Mouse (Mus musculus) hindbrain, embryonic 13.5 days (tissue): ENCODE data around the gene R3hcc1l. TPM values are rescaled to one million over a fixed set of nuclear protein-coding genes. Genes with fewer than 3 reads are reported as not detected.

ENCODE experiments used
- ATAC-seq: fragments of 200-750 bp; cut with Nextera tagmentation; 2 replicates; pipeline ENCODE4 v1.8.0; 2017; ENCODE audit warnings: moderate TSS enrichment; ENCODE audit not compliant: low FRiP score
- H3K27ac ChIP-seq: fragments of 300-500 bp; sonication (generic); 2 replicates; pipeline ENCODE4 v1.5.1; 2015; ENCODE audit warnings: inconsistent platforms, mild to moderate bottlenecking, moderate library complexity
- H3K27me3 ChIP-seq: fragments of 300-500 bp; sonication (generic); 2 replicates; pipeline ENCODE4 v1.6.1; 2015; ENCODE audit warnings: mild to moderate bottlenecking, inconsistent platforms
- H3K36me3 ChIP-seq: fragments of 300-500 bp; sonication (generic); 2 replicates; pipeline ENCODE4 v1.6.1; 2015; ENCODE audit warnings: mild to moderate bottlenecking, inconsistent platforms
- H3K4me1 ChIP-seq: fragments of 300-500 bp; sonication (generic); replicated peaks from 2 replicates; pipeline ENCODE4 v1.6.1; 2015; ENCODE audit warnings: inconsistent platforms
- H3K4me2 ChIP-seq: fragments of 300-500 bp; sonication (generic); 2 replicates; pipeline ENCODE4 v1.6.1; 2015; ENCODE audit warnings: inconsistent platforms, mild to moderate bottlenecking, moderate library complexity
- H3K4me3 ChIP-seq: fragments of 300-500 bp; sonication (generic); 2 replicates; pipeline ENCODE4 v1.5.1; 2015; ENCODE audit warnings: mild to moderate bottlenecking, inconsistent platforms
- H3K9ac ChIP-seq: fragments of 300-500 bp; sonication (generic); 2 replicates; pipeline ENCODE4 v1.6.1; 2015; ENCODE audit warnings: mild to moderate bottlenecking, inconsistent platforms
- H3K9me3 ChIP-seq: fragments of 300-500 bp; sonication (generic); 2 replicates; pipeline ENCODE4 v1.6.1; 2016; ENCODE audit warnings: inconsistent platforms
- WGBS: fragments of 180-500 bp; shearing (Covaris S2); methylation state at CpG from one replicate; pipeline ENCODE4 v1.1.7; 2015; 5-methylcytosine and 5-hydroxymethylcytosine counted together
- polyA plus RNA-seq: library from polyadenylated mRNA; unstranded; fragments of >200 nt; fragmentation: Nextera tagmentation; extraction: Ambion mirVana; gene quantifications from 2 replicates; pipeline ENCODE4 v1.2.1, GENCODE M21; 2015

The R3hcc1l gene
- polyA plus RNA-seq, 1 experiment from 2014 or later, result 15.8 TPM

DNA sequence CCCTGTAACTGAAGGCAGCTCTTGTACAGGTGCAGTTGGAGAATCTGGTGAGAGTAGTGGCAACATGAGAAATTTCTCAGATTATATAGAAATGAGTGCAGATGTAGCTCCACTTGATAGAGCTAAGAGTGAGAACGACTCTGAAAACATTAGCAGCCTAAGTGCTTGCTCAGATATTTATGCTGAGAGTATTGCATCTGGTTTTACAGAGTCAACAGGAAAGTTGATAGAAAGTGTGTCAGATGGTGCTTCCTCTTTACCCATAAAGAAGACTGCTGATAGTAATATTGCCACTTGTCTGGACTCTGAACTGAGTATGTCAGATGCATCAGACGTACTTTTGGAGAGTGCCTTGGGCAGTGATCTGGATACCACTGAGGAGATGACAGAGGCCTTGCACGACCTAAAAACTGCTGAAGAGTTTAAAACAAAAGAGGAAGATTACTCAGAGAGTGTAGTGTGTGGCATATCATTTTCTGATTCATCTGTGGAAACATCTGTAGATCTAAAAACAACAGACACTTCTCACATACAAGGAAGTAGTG is 45.2 kb downstream of the R3hcc1l start:
- Histone ChIP-seq H3K27ac (no peak overlapping the region), H3K9ac (no peak overlapping the region), H3K4me1 (no peaks in the 10 kb centered on the region), H3K27me3 (no peaks in the 10 kb centered on the region), H3K9me3 (no peaks in the 10 kb centered on the region), H3K4me3 (no peak overlapping the region), H3K36me3 (0 out of 2 replicates have a peak, but pooled peaks cover 5% of the 10 kb centered on the region), H3K4me2 (no peak overlapping the region)
- ATAC-seq, result no peak
- WGBS, result 93% methylated on average over 3 of the region's 3 CpGs

DNA sequence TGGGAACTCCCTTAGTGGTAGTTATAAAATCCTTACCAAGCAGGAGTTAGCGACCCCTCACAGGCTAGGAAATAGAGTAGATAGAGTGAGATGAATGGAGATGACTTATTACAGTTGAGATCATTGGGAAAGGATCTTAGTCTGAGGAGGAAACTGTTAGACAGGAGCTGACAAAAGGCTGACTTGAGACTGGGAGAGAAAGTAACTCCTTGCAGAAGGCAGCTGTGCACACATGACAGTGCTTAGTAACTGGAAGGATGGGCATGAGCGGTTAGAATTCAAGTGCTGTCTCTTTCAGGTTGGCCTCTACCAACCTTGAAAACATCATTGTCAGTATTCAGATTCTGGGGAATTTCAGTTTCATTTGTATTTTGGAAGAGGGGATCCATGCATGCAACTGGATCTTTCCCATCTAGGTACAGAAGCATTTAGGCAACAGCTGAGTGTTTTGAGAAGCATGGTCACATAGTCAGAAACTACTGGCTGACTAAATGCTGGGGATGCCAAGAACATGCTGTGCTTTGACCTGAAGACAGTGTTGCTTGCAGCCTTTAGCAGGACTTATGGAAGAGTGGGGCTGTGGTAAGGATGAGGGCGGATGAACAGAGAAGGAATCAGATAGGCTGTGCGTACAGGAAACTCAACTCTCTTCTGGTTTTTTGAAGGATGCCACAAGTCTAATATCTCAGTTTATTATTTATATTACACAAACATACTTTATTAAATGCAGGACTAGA is 47.9 kb downstream of the R3hcc1l start:
- Histone ChIP-seq H3K4me1 (peaks cover 10% of the 10 kb centered on the region; the same call in 1 of the 2 replicates), H3K9ac (no peak overlapping the region), H3K9me3 (no peaks in the 10 kb centered on the region), H3K27me3 (no peaks in the 10 kb centered on the region), H3K4me3 (no peak overlapping the region), H3K4me2 (no peak overlapping the region), H3K27ac (no peak overlapping the region), H3K36me3 (0 out of 2 replicates have a peak, but pooled peaks cover 5% of the 10 kb centered on the region)
- WGBS, result 97% methylated on average over 4 of the region's 4 CpGs
- ATAC-seq, result no peak

DNA sequence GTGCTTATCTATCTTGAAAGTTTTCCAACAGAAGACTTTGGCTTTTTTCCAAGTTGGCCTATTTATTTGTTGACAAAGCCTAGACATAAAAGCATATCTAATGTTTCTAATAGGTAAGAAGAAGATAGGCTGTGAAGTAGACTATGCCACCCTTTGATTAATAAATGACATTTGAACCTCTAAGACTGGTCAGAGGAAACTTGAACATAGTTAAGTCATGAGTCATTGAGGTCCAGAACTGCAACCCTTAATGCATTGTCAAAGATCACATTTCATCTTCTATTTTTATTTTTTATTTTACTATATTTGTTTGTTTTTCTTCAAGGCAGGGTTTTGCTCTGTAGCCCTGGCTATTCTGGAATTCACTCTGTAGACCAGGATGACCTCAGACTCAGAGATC is 48.5 kb downstream of the R3hcc1l start:
- Histone ChIP-seq H3K27me3 (no peaks in the 10 kb centered on the region), H3K27ac (no peak overlapping the region), H3K9me3 (no peaks in the 10 kb centered on the region), H3K9ac (no peak overlapping the region), H3K4me3 (no peak overlapping the region), H3K4me2 (no peak overlapping the region), H3K36me3 (0 out of 2 replicates have a peak, but pooled peaks cover 5% of the 10 kb centered on the region), H3K4me1 (peaks cover 10% of the 10 kb centered on the region; the same call in 1 of the 2 replicates)
- ATAC-seq, result no peak

DNA sequence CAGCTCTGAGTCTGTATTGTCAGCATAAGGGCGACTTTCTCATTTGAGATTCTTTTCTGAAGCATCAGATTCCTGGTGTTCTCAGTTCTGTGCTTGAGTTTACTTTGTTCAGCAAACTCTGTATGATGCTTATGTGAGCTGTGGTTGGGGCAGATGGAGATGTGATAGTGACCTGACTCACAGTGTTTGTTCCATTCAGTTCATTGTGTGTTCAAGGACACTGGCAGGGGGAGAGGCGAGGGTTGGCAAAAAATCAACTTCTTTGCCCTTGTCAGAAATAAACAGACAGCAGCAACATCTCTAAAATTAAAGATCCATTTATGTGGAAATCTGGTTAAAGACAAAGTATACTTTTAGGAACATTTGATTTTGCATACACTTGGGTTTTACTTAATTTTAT is 50.5 kb downstream of the R3hcc1l start:
- no peak overlapping the region for H3K27ac ChIP-seq
- no peak overlapping the region for H3K9ac ChIP-seq
- H3K4me1 ChIP-seq, result peaks cover 10% of the 10 kb centered on the region; the same call in 1 of the 2 replicates
- ATAC-seq, result no peak
- no peak overlapping the region for H3K4me3 ChIP-seq
- WGBS, result 74% methylated on average over 2 of the region's 2 CpGs
- no peaks in the 10 kb centered on the region for H3K27me3 ChIP-seq
- no peak overlapping the region for H3K4me2 ChIP-seq
- H3K36me3 ChIP-seq, result no peaks in the 10 kb centered on the region
- H3K9me3 ChIP-seq, result no peaks in the 10 kb centered on the region

DNA sequence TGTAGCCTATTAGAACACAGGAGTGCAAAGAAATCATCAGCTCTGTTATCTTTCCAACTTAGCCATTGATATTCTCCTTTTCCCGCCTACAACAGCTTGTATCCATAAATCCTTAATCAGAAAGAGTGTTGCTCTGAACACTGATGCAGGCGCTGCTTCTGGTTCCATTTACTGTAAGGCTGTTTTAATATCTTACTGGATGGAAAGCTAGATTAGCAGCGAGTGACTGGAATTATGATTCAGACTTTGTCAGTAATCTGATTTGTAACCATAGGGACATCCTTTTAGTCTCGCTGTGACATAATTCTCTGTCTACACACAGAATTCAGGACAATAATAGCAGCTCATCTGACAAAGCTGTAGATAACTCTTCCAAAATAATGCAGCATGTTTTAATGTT is 52.7 kb downstream of the R3hcc1l start:
- no peak for ATAC-seq
- no peak overlapping the region for H3K9ac ChIP-seq

DNA sequence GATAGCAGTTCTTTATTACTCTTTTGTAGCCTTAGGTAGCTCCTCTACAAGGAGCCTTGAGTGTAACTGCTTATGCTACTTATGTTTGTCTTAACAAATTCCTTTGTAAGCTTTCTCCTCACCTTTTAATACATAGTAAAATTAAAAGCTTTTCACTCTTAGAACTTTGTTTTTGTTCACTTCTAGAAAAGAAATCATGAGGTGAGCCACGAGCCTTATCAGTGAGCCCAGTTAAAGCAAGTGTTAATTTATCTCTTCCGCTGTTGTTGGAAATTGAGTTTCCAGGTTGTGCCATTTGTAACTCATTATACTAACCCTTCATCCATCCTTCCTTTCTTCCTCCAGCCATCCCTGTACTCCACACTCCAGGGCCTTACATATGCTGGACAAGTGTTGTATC is 56.8 kb downstream of the R3hcc1l start:
- 93% methylated on average over 2 of the region's 2 CpGs for WGBS
- Histone ChIP-seq H3K9ac (no peak overlapping the region), H3K4me2 (no peak overlapping the region), H3K27me3 (no peaks in the 10 kb centered on the region), H3K4me3 (no peak overlapping the region), H3K9me3 (no peaks in the 10 kb centered on the region), H3K4me1 (peaks cover 10% of the 10 kb centered on the region; the same call in 1 of the 2 replicates), H3K27ac (no peak overlapping the region), H3K36me3 (no peaks in the 10 kb centered on the region)
- no peak for ATAC-seq

More for the DNA sequence above, 52.7 kb downstream of the R3hcc1l start:
- H3K27me3 ChIP-seq, result no peaks in the 10 kb centered on the region
- H3K36me3 ChIP-seq, result no peaks in the 10 kb centered on the region
- H3K4me1 ChIP-seq, result peaks cover 10% of the 10 kb centered on the region; the same call in 1 of the 2 replicates
- H3K27ac ChIP-seq, result peak overlapping the region; percentile 58
- 78% methylated on average over 4 of the region's 4 CpGs for WGBS
- H3K9me3 ChIP-seq, result no peaks in the 10 kb centered on the region
- no peak overlapping the region for H3K4me3 ChIP-seq
- no peak overlapping the region for H3K4me2 ChIP-seq

DNA sequence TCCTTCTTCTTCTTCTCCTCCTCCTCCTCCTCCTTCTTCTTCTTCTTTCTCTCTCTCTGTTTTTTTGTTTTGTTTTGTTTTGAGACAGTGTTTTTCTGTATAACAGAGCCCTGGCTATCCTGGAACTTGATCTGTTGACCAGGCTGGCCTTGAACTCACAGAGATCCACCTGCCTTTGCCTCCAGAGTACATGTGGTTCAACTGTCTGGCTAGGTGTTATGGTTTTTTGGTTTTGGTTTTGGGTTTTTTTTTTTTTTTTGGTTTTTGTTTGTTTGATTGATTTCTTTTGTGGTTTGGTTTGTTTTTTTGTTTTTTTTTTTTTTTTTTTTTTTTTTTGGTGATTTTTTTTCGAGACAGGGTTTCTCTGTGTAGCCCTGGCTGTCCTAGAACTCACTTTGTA is 58.3 kb downstream of the R3hcc1l start:
- no peaks in the 10 kb centered on the region for H3K36me3 ChIP-seq
- no peak overlapping the region for H3K4me2 ChIP-seq
- H3K27me3 ChIP-seq, result no peaks in the 10 kb centered on the region
- H3K4me1 ChIP-seq, result no peaks in the 10 kb centered on the region
- H3K9me3 ChIP-seq, result no peaks in the 10 kb centered on the region
- no peak overlapping the region for H3K4me3 ChIP-seq
- H3K27ac ChIP-seq, result no peak overlapping the region
- ATAC-seq, result no peak
- WGBS, result 78% methylated on average over 1 of the region's 1 CpGs
- H3K9ac ChIP-seq, result no peak overlapping the region

DNA sequence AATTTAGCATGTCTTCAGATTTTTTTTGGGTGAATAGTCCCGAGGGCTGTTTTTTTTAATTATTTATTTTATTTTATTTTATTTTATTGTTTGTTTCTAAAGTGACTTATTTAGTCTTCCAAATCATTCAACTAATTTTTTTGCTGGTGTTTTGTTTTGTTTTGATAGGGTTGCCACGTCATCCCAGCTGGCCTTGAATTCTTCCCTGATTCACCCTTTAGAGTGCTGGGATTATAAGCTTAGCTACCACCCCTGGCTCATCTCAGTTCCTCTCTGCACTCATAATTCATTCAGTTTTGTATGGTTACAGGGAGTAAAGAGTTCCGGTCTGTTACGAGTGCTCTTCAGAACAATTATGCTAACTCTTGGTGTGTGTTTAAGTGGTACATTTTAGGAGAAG is 60.1 kb downstream of the R3hcc1l start:
- Histone ChIP-seq H3K4me2 (no peak overlapping the region), H3K4me3 (no peak overlapping the region), H3K4me1 (no peaks in the 10 kb centered on the region), H3K27me3 (no peaks in the 10 kb centered on the region), H3K27ac (no peak overlapping the region), H3K9me3 (no peaks in the 10 kb centered on the region), H3K9ac (no peak overlapping the region), H3K36me3 (peaks cover 3% of the 10 kb centered on the region)
- WGBS, result 92% methylated on average over 4 of the region's 4 CpGs
- ATAC-seq, result no peak

DNA sequence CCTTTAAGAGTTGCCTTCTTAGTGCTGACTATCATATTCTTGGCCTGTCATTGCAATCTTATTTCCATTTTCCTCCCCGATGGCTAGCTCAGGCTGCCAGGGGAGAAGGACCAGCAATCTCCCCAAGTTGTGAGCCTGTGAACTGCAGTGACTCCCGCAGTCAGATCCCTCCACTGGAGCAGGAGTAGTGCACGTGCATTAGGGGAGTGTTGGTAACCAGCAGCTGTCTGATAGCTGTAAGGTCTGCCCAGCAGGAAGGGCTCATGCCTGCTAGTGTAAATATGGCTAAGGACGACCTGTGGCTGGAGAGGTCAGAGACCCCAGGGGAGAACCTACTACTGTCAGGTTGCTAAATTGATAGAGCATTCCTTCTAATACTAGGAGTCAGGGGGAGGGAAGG is 62.1 kb downstream of the R3hcc1l start:
- Histone ChIP-seq H3K4me2 (no peak overlapping the region), H3K36me3 (peaks cover 6% of the 10 kb centered on the region), H3K9me3 (no peaks in the 10 kb centered on the region), H3K27ac (no peak overlapping the region), H3K4me1 (no peaks in the 10 kb centered on the region), H3K27me3 (no peaks in the 10 kb centered on the region), H3K4me3 (no peak overlapping the region), H3K9ac (no peak overlapping the region)
- WGBS, result 38% methylated on average over 4 of the region's 4 CpGs
- ATAC-seq, result no peak

DNA sequence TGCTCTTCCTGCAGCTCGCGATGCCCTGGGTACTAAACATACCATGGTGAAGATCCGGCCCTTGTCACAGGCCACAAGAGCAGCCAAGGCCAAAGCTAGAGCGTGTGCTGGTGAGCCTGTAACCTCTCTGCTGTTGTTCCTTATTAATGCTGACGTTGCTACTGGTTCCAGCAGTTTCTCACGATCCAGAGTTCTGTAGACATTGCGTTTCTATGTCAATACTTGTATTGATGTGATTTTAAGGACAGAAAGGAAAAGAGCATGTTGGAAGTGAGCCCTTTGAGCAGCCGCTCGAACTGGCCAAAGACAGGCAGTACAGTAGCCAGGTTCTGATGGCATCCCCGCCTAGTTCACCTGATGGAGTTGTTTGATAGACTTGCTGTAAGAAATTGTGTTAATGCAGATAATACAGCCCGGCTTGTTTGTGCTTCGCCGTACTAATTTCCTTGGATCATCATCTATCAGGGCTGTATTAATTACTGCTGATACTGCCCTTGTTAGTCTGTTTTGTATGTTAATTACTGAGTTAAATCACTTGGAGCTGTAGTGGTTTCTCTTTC is 64.3 kb downstream of the R3hcc1l start:
- Histone ChIP-seq H3K9me3 (no peaks in the 10 kb centered on the region), H3K27ac (no peak overlapping the region), H3K4me1 (no peaks in the 10 kb centered on the region), H3K9ac (no peak overlapping the region), H3K4me2 (no peak overlapping the region), H3K36me3 (peaks cover 6% of the 10 kb centered on the region), H3K27me3 (no peaks in the 10 kb centered on the region), H3K4me3 (no peak overlapping the region)
- ATAC-seq, result no peak
- 91% methylated on average over 13 of the region's 13 CpGs for WGBS

DNA sequence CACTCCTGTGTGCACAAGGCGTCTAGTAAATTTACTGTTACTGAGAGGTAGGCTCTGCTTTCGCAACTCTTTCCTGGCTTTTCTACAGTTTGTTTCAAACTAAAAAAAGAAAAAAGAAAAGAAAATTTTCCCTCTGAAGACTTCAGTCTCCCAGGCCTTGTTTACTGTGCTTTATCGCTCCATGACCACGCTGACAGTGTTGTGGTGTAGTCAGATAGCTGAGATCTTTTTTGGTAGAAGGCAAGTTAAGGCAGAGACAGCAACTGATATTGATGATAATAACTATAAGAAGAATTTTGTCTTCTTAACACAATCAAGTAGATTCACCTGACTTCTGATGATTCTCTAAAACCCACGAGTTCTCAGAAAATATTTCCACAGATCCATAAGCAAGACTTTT is 65.1 kb downstream of the R3hcc1l start:
- H3K4me1 ChIP-seq, result no peaks in the 10 kb centered on the region
- peaks cover 6% of the 10 kb centered on the region for H3K36me3 ChIP-seq
- no peak overlapping the region for H3K9ac ChIP-seq
- H3K4me2 ChIP-seq, result no peak overlapping the region
- 96% methylated on average over 5 of the region's 5 CpGs for WGBS
- no peaks in the 10 kb centered on the region for H3K9me3 ChIP-seq
- no peak overlapping the region for H3K27ac ChIP-seq
- no peak overlapping the region for H3K4me3 ChIP-seq
- ATAC-seq, result no peak
- H3K27me3 ChIP-seq, result no peaks in the 10 kb centered on the region

DNA sequence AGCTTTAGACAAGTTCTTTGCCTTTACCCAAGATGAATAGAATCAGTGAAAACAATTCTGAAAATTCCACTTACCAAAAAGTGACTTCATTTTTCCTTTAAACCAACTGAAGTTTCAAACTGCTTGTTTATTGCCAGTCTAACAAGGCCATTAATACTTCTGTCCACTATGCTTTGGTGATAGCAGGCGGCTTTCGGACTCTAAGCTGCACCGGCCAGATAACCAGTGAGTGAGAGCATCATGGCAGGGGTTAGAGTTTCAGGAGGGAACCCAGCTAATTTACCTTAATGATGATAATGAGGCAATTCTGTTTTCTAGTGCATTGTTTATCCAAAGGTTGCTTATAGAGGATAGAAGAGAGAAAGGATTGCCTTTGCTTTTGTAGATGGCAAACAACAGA is 65.6 kb downstream of the R3hcc1l start:
- ATAC-seq, result no peak

DNA sequence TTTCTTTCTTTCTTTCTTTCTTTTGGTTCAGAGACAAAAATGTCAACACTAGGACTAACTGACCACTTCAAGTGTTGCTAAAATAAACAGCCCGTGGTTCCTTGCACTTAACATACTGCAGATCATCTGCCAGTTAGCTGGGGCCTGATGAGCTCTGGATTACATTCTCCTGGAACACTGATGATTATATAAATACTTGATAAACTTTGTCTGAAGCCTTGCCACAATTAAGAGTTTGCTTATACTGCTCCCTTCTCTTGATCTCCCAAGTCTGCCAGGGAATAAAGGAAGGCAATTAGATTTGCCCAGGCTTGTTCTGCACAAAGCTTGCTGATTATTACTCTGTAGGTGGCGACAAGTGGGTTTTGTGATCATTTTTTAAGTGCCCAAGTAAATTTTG is 69.1 kb downstream of the R3hcc1l start:
- H3K9ac ChIP-seq, result no peak overlapping the region
- no peaks in the 10 kb centered on the region for H3K4me1 ChIP-seq
- H3K36me3 ChIP-seq, result peaks cover 9% of the 10 kb centered on the region
- H3K9me3 ChIP-seq, result no peaks in the 10 kb centered on the region
- no peak for ATAC-seq
- H3K4me2 ChIP-seq, result no peak overlapping the region
- no peaks in the 10 kb centered on the region for H3K27me3 ChIP-seq
- H3K4me3 ChIP-seq, result no peak overlapping the region
- no peak overlapping the region for H3K27ac ChIP-seq
- 83% methylated on average over 2 of the region's 2 CpGs for WGBS

More for the DNA sequence above, 65.6 kb downstream of the R3hcc1l start:
- WGBS, result 91% methylated on average over 3 of the region's 3 CpGs
- H3K4me3 ChIP-seq, result no peak overlapping the region
- H3K36me3 ChIP-seq, result peaks cover 6% of the 10 kb centered on the region
- H3K4me1 ChIP-seq, result no peaks in the 10 kb centered on the region
- H3K4me2 ChIP-seq, result no peak overlapping the region
- H3K27me3 ChIP-seq, result no peaks in the 10 kb centered on the region
- no peak overlapping the region for H3K9ac ChIP-seq
- no peak overlapping the region for H3K27ac ChIP-seq
- H3K9me3 ChIP-seq, result no peaks in the 10 kb centered on the region
